Mouse (Mus musculus): ENCODE results near the gene Klhdc7b.
"Not testable (repeated sequence)": the region's sequence is repeated elsewhere in the genome, so short reads cannot be mapped to it uniquely, and the experiment has no call there.

Gene Klhdc7b

DNA sequence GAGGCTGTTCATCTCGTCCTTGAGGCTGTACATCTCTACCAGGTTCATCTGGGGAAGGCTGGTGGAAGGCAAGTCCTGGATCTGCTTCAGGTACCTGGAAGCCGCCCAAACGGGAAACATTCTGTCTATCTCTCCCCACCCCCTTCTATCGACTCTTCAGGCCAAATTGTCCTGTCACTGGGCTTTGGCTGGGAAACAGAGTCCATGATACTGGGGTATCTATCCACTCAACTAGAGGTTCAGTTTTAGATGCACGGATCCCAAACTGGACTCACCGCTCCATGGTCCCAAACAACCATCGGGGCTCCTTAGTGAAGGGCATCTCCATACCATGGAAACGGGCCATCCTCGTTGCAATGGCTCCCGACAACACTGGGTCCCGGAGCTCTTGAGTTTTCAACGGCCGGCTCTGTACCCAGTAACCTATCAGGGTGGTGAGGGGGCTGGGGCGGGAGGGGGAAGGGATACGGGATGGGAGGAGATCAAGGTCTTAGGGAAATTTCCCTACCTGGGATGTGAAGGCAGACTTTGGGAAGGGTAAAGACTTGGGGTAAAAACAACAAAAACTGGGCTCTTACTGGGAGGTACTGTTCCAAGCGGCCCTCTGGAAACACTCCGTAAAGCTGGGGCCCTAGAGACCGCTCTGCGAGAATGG is 43.5 kb downstream of the Klhdc7b start:
- no peak for DNase-seq (ENCODE audit: low read depth)

DNA sequence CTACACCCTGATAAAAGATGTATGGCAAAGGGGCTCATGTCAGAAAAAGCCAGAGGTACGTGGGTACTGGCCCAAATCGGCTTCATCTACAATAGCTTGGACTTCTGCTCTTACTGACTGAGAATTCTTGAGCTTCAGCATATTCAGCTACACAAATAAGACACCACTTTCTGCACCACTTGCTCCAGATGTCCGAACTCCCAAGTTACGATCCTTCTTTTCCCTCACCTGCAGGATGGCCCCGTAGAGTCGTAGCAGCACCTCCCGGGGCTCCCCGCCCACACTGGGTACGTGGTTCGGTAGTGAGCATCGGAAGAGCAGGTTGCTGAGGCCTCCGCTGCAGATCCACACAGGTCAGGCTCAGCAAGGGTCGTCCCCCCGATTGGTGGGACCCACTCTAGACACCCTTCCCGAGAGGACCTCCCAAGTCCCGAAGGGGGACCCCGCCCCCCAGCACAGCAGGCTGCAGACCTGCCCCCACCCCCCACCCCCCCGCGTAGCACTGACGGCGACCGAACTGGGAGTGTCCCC is 44.2 kb downstream of the Klhdc7b start:
- no peak for DNase-seq (ENCODE audit: low read depth)

DNA sequence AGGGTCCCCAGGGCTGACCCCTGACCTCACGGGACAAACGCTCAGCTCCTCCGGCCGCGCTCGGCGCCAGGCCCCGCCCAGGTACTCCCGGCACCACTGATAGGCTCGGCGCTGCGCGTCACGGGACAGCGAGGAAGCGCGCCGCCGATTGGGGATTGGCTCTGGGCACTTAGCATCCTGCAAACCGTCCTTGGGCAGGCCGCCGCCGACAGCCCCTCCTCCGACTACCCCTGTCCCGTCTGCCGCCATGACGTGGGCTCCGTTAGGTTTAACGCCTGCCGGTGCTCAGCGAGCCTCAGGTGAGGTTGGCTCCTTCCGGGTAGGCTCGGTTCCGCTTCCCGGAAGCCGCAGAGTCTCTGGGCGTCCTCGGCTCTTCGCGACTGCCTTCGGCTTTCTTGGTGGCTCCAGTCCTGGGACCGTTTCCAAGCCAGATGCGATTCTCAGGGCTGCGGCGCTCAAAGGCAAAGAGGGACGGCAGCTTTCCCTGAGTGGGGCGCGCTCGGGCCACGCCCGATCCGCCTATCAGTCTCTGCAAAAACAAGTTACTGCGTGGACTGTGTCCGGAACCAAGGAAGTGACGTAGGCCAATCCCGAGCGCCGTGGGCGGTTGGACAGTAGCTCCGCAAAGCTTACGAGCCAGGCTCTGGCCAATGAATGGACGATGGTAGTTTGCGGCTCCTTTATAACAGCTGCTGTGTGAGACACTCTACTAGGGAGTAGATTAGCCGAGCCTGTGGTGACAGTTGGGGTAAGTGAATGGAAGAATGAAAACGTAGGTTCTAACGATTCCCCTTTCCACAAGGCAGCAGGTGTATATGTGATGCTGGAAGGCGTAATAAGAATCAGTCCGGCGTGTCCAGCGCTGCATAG is 44.9 kb downstream of the Klhdc7b start, which contains the start of the genes C730034F03Rik, Gm44502 and Chkb:
Gene C730034F03Rik (plus strand): TSS at position 238 of the 870 bp plus-strand sequence.
Gene Gm44502 (minus strand): TSS at position 345 of the 870 bp plus-strand sequence.
Gene Chkb (minus strand): TSS at position 557 of the 870 bp plus-strand sequence.
- DNase-seq (ENCODE audit: low read depth) = peak; percentile 87

DNA sequence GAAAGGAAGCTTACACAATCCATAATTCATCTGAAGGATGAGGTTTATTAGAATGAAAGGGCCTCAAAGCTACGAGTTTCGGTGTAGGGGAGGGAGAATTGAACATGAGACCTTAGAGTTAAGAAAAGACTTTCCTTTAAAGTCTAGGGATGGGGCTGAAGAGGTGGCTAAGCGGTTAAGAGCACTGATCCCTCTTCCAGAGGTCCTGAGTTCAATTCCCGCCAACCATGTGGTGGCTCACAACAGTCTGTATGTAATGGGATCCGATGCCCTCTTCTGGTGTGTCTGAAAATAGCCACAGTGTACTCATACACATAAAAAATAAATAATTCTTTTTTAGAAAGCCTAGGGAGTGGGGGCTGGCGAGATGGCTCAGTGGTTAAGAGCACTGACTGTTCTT is 45.6 kb downstream of the Klhdc7b start:
- no peak for DNase-seq (ENCODE audit: low read depth)

DNA sequence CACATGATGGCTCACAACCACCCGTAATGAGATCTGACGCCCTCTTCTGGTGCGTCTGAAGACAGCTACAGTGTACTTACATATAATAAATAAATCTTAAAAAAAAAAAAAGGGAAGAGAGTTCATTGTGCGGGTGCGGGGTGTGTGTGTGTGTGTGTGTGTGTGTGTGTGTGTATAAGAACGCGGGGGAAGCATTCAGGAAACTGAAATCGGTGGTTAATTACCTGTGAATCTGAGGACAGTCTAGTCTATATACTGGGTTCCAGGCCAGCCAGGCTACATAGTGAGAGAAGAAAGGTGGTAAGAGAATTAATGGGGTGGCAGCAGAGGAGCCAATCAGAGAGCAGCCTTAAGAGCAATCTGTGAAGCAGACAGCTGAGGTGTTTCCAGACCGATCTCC is 46.1 kb downstream of the Klhdc7b start:
- not testable (repeated sequence) for DNase-seq (ENCODE audit: low read depth)

DNA sequence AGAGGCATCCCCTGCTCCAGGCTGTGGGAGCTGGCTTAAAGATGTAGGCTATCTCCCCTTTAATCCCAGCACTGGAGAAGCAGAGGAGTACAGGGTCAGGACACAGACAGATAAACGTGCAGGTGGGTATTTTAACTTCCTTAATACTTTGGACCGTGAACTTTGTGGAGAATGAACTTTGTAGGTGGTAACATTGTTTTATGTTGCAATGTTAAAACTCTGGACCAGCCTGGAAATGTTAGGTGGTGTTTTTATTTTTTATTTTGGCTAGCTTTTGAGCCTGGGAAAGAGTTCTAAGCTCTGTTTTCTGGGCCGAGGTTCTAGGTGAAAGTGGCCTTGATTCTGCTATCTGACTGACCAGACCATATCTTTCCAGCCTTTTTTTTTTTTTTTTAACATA is 46.6 kb downstream of the Klhdc7b start:
- DNase-seq (ENCODE audit: low read depth) = no peak

DNA sequence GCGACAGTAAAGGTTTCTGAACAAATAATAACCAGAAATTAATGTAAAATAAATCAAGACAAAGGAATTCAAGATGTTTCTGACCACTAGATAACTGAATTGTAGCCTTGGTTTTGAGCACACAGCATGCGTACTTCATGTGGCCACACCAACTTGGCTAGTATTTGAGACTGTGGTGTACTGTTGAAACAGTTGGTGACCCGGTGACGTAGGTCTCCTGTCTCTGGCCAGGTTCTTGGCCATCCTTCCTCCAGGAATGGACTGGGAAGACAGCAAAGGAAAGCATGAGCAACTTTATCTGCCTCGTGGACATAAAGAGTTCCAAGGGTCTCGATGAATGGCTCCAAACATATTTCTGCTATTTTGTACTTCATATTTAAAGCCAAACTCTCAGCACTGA is 47.1 kb downstream of the Klhdc7b start:
- no peak for DNase-seq (ENCODE audit: low read depth)

DNA sequence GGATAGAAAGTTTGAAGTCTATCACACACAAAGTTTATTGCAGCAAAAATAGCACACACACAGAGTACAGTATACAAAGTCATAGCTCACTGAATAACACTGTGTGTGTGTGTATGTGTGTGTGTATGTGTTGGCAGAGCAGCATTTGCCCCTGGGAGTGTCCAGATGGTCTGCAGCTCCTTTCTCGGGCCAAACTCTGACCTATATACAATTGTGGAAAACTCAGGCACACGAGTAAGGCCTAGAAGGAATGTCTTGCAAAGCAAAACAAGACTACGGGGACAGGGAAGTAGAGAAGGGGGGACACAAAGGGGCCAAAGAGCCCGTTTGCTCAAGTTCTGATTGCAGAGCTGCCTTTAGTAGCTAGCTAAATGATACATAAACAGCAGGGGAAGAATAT is 48.2 kb downstream of the Klhdc7b start:
- no peak for DNase-seq (ENCODE audit: low read depth)

DNA sequence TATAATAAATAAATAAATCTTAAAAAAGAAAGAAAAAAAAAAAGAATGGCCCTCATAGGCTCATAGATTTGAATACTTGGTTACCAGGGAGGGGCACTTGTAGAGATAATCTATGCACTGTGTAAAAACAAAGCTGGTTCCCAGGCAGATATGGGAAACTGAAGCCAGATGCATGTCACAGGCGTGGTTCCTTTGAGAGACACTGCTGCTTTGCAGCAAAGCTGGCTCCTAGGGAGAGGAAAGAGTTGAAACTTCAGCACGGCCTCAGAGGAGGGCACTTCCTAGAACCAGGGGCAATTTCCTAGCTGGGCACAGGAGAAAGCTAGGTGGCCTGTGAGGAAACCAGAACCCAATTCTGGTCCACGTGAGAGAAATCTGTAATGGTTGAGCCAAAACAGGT is 49.4 kb downstream of the Klhdc7b start:
- no peak for DNase-seq (ENCODE audit: low read depth)

DNA sequence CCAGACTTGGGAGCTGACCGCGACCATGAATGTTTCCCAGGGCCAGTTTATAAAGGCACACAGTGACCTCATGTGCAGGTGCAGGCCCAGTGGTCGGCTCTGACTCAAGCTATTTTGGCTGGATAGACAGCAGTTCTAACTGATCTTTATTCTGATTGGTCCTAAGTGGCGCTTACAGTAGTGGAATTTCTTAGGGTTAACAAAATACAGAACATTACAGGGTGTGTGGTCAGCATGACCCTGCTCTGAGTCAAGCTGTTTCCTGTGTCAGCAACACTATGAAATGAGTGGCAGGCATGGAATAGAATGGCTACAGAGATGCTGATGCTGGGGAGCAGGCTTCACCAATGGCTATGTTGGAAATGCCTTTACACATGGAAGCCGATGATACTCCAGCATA is 51.2 kb downstream of the Klhdc7b start:
- DNase-seq (ENCODE audit: low read depth) = no peak
